Mouse (Mus musculus): ENCODE data around the gene Cdc27.

GRCm38 (mm10) chr11:104563496-104563895 lies 13.1 kb upstream of the Cdc27 start:
- TF ChIP-seq EP300 (IDR thresholded peaks at IDR 0.05; ENCODE audit: low read length) (no peak), BHLHE40 (IDR thresholded peaks at IDR 0.05; ENCODE audit: low read depth, low read length) (no peak), HCFC1 (IDR thresholded peaks at IDR 0.05; ENCODE audit: low read depth, low read length) (no peak), POLR2AphosphoS2 (IDR thresholded peaks at IDR 0.05; ENCODE audit: low read depth, low read length) (no peak)

Data from CH12.LX (cell line).